Comparison of ENCODE assay signal across 25 mouse cellular contexts in the genomic region with DNA sequence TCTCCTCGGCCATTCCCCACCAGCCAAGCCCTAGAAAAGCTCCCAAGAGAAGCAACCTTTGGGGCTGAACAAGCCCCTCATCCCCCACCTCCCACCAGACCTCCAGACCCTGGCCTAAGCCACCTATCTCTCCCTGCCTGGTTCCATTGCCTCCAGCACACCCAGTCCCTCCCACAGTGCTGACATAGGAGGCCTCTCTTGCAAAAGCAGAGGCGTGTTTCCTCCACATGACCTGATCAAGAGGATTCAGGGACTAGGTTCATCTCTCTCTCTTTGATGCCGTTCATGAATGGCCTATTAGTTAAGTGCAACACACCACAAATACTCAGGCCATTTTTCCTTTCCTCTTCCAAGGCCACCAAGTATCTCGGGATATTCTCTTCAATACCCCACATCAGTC. TPM values are rescaled to one million over a fixed set of nuclear protein-coding genes. Genes with fewer than 3 reads are reported as not detected.
DNase-seq lines count a peak whose midpoint lies in the region; ATAC-seq and TF ChIP-seq lines count a peak whose summit lies in the region.
"Had no signal": no experiment of that assay in that cellular context is flagged by ENCODE, and none has a peak within 500 bp of the region (broad histone marks: within the 10 kb centered on the region; RNA-seq: fewer than 3 reads in every experiment).

No protein-coding gene starts in this region.

- H3K4me1 ChIP-seq in liver, adult 2 months (ENCODE audit: control insufficient read depth, insufficient read depth, low read length), result peaks cover 42% of the 10 kb centered on the region
- H3K4me1 ChIP-seq in midbrain, embryonic 11.5 days (ENCODE audit: control insufficient read depth, insufficient read depth, low read length), result no peaks in the 10 kb centered on the region
- no peaks in the 10 kb centered on the region for H3K4me1 ChIP-seq in midbrain, embryonic 16.5 days (ENCODE audit: control insufficient read depth, insufficient read depth, low read length)
- H3K4me1 ChIP-seq: embryonic facial prominence, embryonic 12.5 days; forebrain, embryonic 13.5 days; forebrain, embryonic 15.5 days had no signal

- no peak overlapping the region for H3K4me3 ChIP-seq in liver, adult 2 months (ENCODE audit: insufficient read depth, low read depth, low read length)
- H3K4me3 ChIP-seq in midbrain, embryonic 11.5 days (ENCODE audit: low read depth, low read length), result no peak overlapping the region
- no peak overlapping the region for H3K4me3 ChIP-seq in midbrain, embryonic 16.5 days (ENCODE audit: low read depth, low read length)
- H3K4me3 ChIP-seq: embryonic facial prominence, embryonic 10.5 days; embryonic facial prominence, embryonic 12.5 days; forebrain, embryonic 13.5 days; forebrain, embryonic 15.5 days had no signal

- no peaks in the 10 kb centered on the region for H3K27me3 ChIP-seq in liver, adult 2 months (ENCODE audit: control insufficient read depth, insufficient read depth, low read length)
- H3K27me3 ChIP-seq in midbrain, embryonic 11.5 days (ENCODE audit: control insufficient read depth, insufficient read depth, low read length), result no peaks in the 10 kb centered on the region
- H3K27me3 ChIP-seq in midbrain, embryonic 16.5 days (ENCODE audit: control insufficient read depth, insufficient read depth, low read depth, low read length), result no peaks in the 10 kb centered on the region
- H3K27me3 ChIP-seq: embryonic facial prominence, embryonic 12.5 days; Patski had no signal

- DNase-seq in liver, adult 2 months (ENCODE audit: extremely low read depth, low read depth, low spot score), result peak; percentile 92
- DNase-seq in liver, result no peak
- peak; percentile 37 for DNase-seq in midbrain, embryonic 11.5 days (ENCODE audit: low spot score, missing footprints)
- DNase-seq in kidney, postnatal 10 days, result no peak
- DNase-seq: adrenal gland, adult 8-10 months; adrenal gland, postnatal 14 days; B cell, adult 2 months; cerebellum, adult 11-12 months; cerebellum, adult 2 months; cerebellum, adult 9-10 months; cerebellum, postnatal 10 days; cerebellum, postnatal 25 days; forebrain, postnatal 0 days had no signal

- H3K79me2 ChIP-seq in liver, adult 2 months (ENCODE audit: control insufficient read depth, insufficient read depth, low read length), result no peaks in the 10 kb centered on the region

- H3K27ac ChIP-seq in liver, adult 2 months (replicated peaks; ENCODE audit: insufficient read depth, low read depth, low read length), result peak overlapping the region; percentile 95
- no peak overlapping the region for H3K27ac ChIP-seq in midbrain, embryonic 11.5 days (ENCODE audit: low read depth, low read length)
- no peak overlapping the region for H3K27ac ChIP-seq in midbrain, embryonic 16.5 days (ENCODE audit: low read length)
- H3K27ac ChIP-seq: embryonic facial prominence, embryonic 10.5 days; embryonic facial prominence, embryonic 12.5 days; forebrain, embryonic 13.5 days; forebrain, embryonic 15.5 days had no signal

- H3K9me3 ChIP-seq in midbrain, embryonic 11.5 days (ENCODE audit: control insufficient read depth, low read length), result no peaks in the 10 kb centered on the region
- no peaks in the 10 kb centered on the region for H3K9me3 ChIP-seq in midbrain, embryonic 16.5 days (replicated peaks; ENCODE audit: control insufficient read depth, low read length, poor library complexity, severe bottlenecking)
- H3K9me3 ChIP-seq: embryonic facial prominence, embryonic 12.5 days; forebrain, embryonic 13.5 days; forebrain, embryonic 15.5 days had no signal

- no peak overlapping the region for H3K4me2 ChIP-seq in midbrain, embryonic 11.5 days
- H3K4me2 ChIP-seq in midbrain, embryonic 16.5 days (ENCODE audit: low read length), result no peak overlapping the region
- H3K4me2 ChIP-seq: embryonic facial prominence, embryonic 12.5 days; forebrain, embryonic 13.5 days; forebrain, embryonic 15.5 days had no signal

- H3K9ac ChIP-seq in liver, adult 2 months (ENCODE audit: low read depth, low read length), result no peak overlapping the region
- no peak overlapping the region for H3K9ac ChIP-seq in midbrain, embryonic 11.5 days (ENCODE audit: low read length)
- no peak overlapping the region for H3K9ac ChIP-seq in midbrain, embryonic 16.5 days (ENCODE audit: low read depth, low read length)
- H3K9ac ChIP-seq: embryonic facial prominence, embryonic 12.5 days; forebrain, embryonic 13.5 days; forebrain, embryonic 15.5 days; forebrain, postnatal 0 days had no signal

- TF ChIP-seq CTCF in liver, adult 2 months (IDR thresholded peaks at IDR 0.05; ENCODE audit: low read depth, low read length), result no peak

- no peak for ATAC-seq in midbrain, embryonic 11.5 days (ENCODE audit: low FRiP score)
- no peak for ATAC-seq in midbrain, embryonic 16.5 days
- ATAC-seq: activated CD4-positive, CD25-positive, alpha-beta regulatory T cell, adult 4 months; CD4-positive, CD25-positive, alpha-beta regulatory T cell, adult 4 months; forebrain, embryonic 13.5 days; forebrain, embryonic 15.5 days; forebrain, postnatal 0 days; Patski had no signal

- no peaks in the 10 kb centered on the region for H3K36me3 ChIP-seq in liver, adult 2 months (ENCODE audit: control insufficient read depth, insufficient read depth, low read length)
- H3K36me3 ChIP-seq in midbrain, embryonic 11.5 days (ENCODE audit: control insufficient read depth, insufficient read depth, low read length), result no peaks in the 10 kb centered on the region
- no peaks in the 10 kb centered on the region for H3K36me3 ChIP-seq in midbrain, embryonic 16.5 days (ENCODE audit: control insufficient read depth, insufficient read depth, low read length)
- H3K36me3 ChIP-seq: embryonic facial prominence, embryonic 10.5 days; embryonic facial prominence, embryonic 12.5 days; forebrain, embryonic 15.5 days; G1E had no signal

- 32% methylated on average over 4 of the region's 4 CpGs for WGBS in liver, adult 2 months
- WGBS in midbrain, embryonic 11.5 days, result 82% methylated on average over 4 of the region's 4 CpGs
- WGBS in midbrain, embryonic 16.5 days, result 73% methylated on average over 4 of the region's 4 CpGs

- TF ChIP-seq POLR2A in liver, adult 2 months (IDR thresholded peaks at IDR 0.05; ENCODE audit: extremely low read depth, insufficient read depth, low read length), result 0 out of 2 replicates have a peak, but pooled peaks have one; percentile 12

RNA-seq across cellular contexts. Expression of gene Nr0b2, which starts 6.7 kb away (rescaled TPM):
- total RNA-seq in liver, adult 2 months (2014; rRNA removed), result 25.7 and 52.4 TPM in 2 replicates
- 164 and 300 TPM in 2 replicates for polyA plus RNA-seq in liver, adult 2 months (2012; rRNA removed)
- polyA plus RNA-seq in midbrain, embryonic 11.5 days (2014; fragmentation: Nextera tagmentation; extraction: Ambion mirVana), result not detected in 2 replicates
- polyA plus RNA-seq in midbrain, embryonic 16.5 days (2015; fragmentation: Nextera tagmentation; extraction: Ambion mirVana), result not detected in 2 replicates
- total RNA-seq: CH12.LX; forebrain, postnatal 0 days; G1E had no signal
- polyA plus RNA-seq: activated CD4-positive, CD25-positive, alpha-beta regulatory T cell, adult 4 months; cortical plate, adult 2 months; embryonic facial prominence, embryonic 12.5 days; embryonic facial prominence, embryonic 14.5 days; forebrain, embryonic 13.5 days; forebrain, embryonic 15.5 days; forebrain, postnatal 0 days; Patski had no signal

RNA-seq across cellular contexts. Expression of gene Nudc, which starts 14.1 kb away (rescaled TPM):
- 48.1 and 50.6 TPM in 2 replicates for total RNA-seq in liver, adult 2 months (2014; rRNA removed)
- 44.3 and 48.7 TPM in 2 replicates for polyA plus RNA-seq in liver, adult 2 months (2012; rRNA removed)
- 330 and 336 TPM in 2 replicates for polyA plus RNA-seq in midbrain, embryonic 11.5 days (2014; fragmentation: Nextera tagmentation; extraction: Ambion mirVana)
- 247 and 263 TPM in 2 replicates for polyA plus RNA-seq in midbrain, embryonic 16.5 days (2015; fragmentation: Nextera tagmentation; extraction: Ambion mirVana)

RNA-seq across cellular contexts. Expression of gene Gpatch3, which starts 14.7 kb away (rescaled TPM):
- 3.8 and 4.3 TPM in 2 replicates for total RNA-seq in liver, adult 2 months (2014; rRNA removed)
- polyA plus RNA-seq in liver, adult 2 months (2012; rRNA removed), result 3.8 and 4.2 TPM in 2 replicates
- 6.8 and 7.8 TPM in 2 replicates for polyA plus RNA-seq in midbrain, embryonic 11.5 days (2014; fragmentation: Nextera tagmentation; extraction: Ambion mirVana)
- polyA plus RNA-seq in midbrain, embryonic 16.5 days (2015; fragmentation: Nextera tagmentation; extraction: Ambion mirVana), result 6.1 and 6.5 TPM in 2 replicates

RNA-seq across cellular contexts. Expression of gene Gpn2, which starts 24.3 kb away (rescaled TPM):
- 8.9 and 10.1 TPM in 2 replicates for total RNA-seq in liver, adult 2 months (2014; rRNA removed)
- polyA plus RNA-seq in liver, adult 2 months (2012; rRNA removed), result 35.0 and 38.2 TPM in 2 replicates
- 24.2 and 28.6 TPM in 2 replicates for polyA plus RNA-seq in midbrain, embryonic 11.5 days (2014; fragmentation: Nextera tagmentation; extraction: Ambion mirVana)
- 16.1 and 17.0 TPM in 2 replicates for polyA plus RNA-seq in midbrain, embryonic 16.5 days (2015; fragmentation: Nextera tagmentation; extraction: Ambion mirVana)

RNA-seq across cellular contexts. Expression of gene Kdf1, which starts 41.1 kb away (rescaled TPM):
- total RNA-seq in liver, adult 2 months (2014; rRNA removed), result 1.7 and 2.5 TPM in 2 replicates
- polyA plus RNA-seq in liver, adult 2 months (2012; rRNA removed), result 6.9 and 7.4 TPM in 2 replicates
- 0.15 and 0.51 TPM in 2 replicates for polyA plus RNA-seq in midbrain, embryonic 11.5 days (2014; fragmentation: Nextera tagmentation; extraction: Ambion mirVana)
- 0.61 and 0.69 TPM in 2 replicates for polyA plus RNA-seq in midbrain, embryonic 16.5 days (2015; fragmentation: Nextera tagmentation; extraction: Ambion mirVana)
- total RNA-seq: CH12.LX; forebrain, postnatal 0 days; G1E had no signal
- polyA plus RNA-seq: activated CD4-positive, CD25-positive, alpha-beta regulatory T cell, adult 4 months; cerebellum, adult 2 months; G1E had no signal

Comparison
In these comparisons a context has a peak if more than half of its experiments do, and no peak if none do; other contexts are left out.
1. DNase-seq: peak in liver, adult 2 months (single experiment) and midbrain, embryonic 11.5 days (single experiment); none in liver (single experiment) and kidney, postnatal 10 days (single experiment).
2. RNA of gene Nr0b2, which starts 6.7 kb away (polyA plus RNA-seq): 164 to 300 TPM in liver, adult 2 months; not detected in midbrain, embryonic 11.5 days and not detected in midbrain, embryonic 16.5 days; every median in the first group is over 100 times any median in the second.